Mouse (Mus musculus) kidney, adult 9 months (tissue): ENCODE measurements around the gene Rnaseh2b.
A peak's percentile ranks its signal among the peaks of the same experiment; 100 is the strongest.

Experiments
- DNase-seq: peaks from one replicate; pipeline ENCODE4 v3.0.0; 2022

The Rnaseh2b gene

DNA sequence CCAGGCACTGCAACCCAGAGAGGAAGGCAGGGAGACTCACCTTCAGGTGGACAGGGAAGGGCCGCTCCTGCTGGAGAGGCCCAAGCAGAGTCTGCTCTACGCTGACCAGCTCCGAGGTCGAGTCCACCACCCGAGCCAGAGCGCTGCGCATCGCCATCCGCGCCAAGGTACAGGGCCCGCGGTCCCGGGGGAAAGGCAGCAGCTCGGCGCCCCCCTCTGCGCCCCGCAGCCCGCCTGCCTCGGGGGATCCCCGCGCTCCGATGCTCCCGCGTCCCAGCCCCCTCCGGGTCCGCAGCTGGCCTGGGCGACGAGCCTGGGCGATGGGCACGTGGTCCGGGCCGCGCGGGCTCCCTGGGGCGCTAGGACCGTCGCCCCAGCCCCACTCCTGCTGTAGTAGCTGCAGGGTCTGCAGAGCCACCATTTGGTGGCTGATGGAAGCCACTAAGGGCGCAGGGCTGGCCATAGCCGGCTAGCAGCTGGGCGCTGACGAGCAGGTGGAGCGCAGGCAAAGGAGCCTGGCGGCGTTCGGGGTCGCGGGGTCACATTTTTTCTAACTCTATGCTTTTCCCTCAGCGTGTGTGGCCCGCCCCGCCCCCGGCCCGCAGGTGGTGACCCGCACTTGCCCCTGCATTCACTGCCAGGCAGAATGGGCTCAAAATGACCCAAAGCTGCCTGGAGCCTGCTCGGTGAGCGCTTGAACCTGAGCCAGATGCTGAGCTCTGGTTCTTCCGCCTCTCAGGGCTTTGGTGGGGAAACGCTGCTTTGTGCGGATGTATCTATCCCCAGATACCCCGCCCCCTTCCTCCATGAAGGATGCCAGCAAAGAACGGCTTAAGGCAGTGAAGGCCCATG is at the start of gene Rnaseh2b, which contains the start of gene Dleu7:
Gene Rnaseh2b (plus strand): TSS at position 102 of the 852 bp plus-strand sequence.
Gene Dleu7 (minus strand): TSS at position 560 of the 852 bp plus-strand sequence.
- peak; percentile 71 for DNase-seq

DNA sequence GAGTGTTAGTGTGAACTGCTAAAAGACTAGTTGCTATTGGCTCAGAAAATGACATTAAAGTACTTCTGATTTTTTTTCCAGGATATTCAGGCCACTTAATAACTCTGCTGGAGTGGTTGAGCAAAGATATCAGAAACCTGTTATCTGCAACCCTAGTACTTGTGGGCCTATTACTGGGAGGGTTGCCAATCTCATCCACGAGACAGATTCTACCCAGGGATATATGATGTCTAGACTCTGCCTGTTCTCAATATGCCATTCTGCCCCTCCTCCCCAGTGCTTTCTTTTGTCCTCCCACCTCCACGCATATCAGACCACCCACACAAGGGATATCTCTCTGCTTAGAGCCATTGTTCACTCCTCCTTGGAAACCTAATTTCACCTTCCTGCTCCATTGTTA is 48.9 kb upstream of the Rnaseh2b start:
- no peak for DNase-seq

DNA sequence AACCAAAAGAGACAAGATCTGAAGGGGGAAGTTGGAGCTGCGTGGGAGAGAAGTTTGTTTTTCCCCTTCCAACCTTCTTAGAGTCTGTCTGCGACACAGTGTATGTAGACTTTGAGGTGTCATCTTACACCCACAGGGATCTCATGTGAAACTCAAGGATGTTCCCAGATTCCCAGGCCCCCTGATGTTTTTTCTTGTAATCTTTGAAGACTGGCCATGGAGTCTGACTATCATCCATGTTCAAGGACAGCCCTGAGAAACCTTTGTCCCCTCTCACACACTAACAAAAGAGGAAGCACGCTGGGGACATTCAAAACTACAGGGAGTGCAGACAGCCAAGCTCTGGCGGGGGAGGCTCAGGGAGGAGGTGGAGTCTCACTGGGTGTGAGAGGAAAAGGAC is 46.8 kb upstream of the Rnaseh2b start:
- DNase-seq = peak; percentile 9

DNA sequence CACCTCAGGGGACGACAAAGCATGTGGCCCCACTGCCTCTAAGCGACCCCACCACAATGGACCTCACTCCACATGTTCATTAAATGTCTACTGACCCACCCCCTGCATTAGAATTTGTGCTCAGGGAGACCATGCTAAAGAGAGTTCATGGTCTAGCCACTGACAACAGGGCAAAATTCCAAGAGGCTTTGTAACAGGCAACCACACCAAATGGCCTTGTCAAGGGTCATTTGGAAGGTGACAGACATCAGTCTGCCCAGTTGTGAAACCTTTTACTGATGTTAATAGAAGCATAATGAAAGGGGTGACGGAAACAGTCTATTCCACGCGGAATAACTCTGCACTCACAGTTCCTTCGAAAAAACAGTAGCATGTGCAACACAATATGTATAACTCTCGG is 44.0 kb upstream of the Rnaseh2b start:
- DNase-seq = no peak

DNA sequence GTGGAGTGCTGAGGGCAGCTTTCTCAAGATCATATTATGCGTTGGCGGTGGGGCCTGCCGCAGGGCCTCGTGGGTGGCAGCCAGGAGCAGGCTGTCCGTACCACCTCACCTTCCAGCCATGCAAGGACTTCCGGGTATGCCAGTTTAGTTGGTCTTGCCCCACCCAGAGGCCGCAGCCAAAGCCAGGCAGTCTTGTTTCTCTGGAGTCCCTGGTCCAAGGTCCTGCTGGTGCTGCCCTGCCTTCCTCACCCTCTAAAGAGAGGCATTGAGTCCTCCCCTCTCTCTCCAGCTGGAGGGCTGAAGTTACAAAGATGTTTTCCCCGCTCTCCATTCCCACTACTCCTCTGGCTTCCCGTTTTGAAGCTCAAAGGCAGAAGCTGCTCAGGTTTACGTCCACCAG is 43.6 kb upstream of the Rnaseh2b start:
- DNase-seq = peak; percentile 22

DNA sequence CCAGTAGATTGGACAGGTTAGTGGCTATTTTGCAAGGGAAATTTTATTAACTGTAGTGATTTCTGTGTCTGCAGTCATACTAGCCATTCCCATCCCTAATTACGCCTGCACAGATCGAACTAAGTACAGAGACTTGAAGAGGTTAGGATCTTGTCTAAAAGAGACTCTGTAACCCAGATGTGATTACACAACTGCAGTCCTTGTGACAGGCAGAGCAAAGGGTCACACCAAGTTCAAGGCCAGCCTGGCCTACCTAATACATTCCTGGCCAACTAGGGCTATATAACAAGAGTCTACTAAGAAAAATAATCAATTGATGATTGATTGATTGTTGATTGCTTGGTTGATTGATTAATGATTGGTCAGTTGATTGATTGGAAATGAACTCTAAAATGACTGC is 43.1 kb upstream of the Rnaseh2b start:
- DNase-seq = no peak

DNA sequence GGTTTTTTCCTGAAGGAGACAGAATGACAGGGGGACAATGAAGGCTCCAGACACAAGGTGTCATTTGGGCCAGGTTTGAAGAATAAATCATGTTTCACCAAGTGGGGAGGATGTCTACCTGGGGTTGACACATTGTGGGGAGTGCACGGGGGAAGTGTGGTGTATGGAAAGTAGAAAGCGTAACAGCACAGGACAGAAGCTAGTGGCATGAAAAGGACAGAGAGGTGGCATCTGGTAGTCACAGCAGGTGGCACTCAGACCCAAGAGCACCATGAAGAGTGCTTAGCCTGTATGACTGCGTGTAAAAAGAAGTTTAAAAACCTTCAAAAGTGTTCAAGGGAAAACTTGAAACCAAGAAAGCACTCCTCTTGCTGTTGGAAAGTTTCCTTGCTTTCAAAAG is 42.3 kb upstream of the Rnaseh2b start:
- no peak for DNase-seq

DNA sequence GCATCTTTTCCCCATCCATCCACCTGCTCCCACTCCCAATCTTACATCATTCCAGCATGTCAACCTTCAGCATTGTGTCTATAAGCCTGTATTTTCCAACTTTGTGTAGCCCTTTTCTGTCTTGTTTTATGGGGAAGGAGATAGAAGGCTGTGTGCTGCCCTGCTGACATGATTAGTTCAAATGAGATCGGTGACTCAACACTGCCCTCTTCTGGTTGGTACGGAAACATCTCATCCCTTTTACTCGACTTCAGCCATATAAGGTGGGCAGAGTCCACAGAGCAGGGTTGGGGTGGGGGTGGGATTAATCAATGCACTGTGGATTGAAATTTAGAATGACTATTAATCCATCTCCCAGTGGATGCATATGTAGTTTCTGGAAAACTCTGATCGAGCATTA is 40.4 kb upstream of the Rnaseh2b start:
- peak; percentile 64 for DNase-seq

DNA sequence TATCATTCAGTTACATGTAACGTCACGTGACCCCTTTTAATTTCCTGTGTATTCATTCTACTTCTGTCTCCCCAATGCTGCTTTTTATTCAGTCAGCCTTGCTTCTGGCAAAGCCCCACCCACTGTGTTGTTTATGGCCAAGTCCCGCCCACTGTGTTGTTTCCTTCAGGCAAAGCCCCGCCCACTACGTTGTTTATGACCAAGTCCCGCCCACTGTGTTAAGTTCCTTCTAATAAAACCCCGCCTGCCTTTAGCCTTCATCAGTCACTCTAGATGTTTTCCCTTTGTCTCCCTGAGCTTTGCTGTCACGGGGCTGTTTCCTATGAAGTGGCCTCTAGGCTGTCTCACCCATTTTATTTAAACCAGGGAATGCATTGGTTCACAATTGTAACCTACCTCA is 38.0 kb upstream of the Rnaseh2b start:
- DNase-seq = no peak

DNA sequence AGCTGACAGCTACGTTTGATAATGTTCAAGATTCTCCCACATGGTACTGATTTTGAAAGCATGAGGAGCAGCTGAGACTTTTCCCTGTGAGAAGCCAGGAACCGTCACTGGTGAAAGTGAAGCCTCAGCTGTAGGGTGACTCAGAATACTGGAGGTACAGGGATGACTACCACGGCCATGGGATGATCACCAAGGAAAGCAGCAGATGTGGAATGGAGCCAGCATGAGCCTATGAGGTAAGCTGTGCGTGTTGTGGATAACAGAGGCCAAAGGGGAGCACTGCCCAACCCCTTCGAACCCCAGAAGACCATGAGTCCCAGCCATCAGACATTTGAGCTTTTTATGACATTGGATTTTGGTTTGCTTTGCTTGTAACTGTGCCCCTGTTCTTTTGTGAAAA is 36.3 kb upstream of the Rnaseh2b start:
- no peak for DNase-seq

DNA sequence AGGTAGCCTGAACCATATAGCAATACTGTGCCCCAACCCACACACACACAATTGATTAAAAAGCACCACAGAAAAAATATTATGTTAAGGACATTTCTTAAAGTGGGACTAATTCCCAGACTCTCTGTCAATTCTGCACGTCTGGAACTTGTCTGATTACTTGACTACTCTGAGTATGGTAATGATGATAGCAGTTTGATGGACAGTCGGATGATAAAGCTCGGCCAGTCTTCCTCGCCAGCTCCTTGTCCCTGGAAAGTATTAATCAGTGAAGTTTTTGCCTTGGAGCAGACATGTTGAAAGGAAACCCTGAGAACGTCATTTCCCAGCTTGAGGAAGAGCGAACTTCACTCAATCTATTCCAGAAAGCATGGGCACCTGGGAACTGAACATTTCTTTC is 34.3 kb upstream of the Rnaseh2b start:
- no peak for DNase-seq

DNA sequence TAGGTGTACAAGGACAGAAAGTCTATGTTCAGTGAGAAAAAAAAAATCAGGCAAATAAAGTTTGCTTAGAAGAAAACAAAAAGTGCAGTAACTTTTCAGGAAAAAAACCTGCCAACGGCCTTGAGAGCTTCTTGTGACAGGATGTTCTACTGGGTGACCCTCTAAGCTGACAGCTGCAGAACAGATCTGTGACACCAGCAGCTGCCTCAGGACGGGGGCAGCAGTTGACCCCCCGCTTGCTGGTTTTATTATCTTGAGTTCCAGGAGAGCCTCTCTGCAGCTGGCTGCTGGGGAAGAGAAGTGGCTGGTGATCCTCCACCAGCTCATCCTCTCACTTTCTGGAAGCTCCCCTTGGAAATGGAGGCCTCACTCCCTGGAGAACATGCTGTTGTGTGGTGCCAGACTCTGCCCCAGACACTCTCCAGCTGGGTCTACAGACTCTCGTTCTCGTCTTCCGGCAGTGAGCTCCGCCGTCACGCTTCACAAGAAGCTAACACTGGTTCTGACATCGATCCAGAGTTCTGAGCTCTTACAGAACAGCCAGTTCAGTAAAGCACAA is 33.3 kb upstream of the Rnaseh2b start:
- DNase-seq = peak; percentile 29

DNA sequence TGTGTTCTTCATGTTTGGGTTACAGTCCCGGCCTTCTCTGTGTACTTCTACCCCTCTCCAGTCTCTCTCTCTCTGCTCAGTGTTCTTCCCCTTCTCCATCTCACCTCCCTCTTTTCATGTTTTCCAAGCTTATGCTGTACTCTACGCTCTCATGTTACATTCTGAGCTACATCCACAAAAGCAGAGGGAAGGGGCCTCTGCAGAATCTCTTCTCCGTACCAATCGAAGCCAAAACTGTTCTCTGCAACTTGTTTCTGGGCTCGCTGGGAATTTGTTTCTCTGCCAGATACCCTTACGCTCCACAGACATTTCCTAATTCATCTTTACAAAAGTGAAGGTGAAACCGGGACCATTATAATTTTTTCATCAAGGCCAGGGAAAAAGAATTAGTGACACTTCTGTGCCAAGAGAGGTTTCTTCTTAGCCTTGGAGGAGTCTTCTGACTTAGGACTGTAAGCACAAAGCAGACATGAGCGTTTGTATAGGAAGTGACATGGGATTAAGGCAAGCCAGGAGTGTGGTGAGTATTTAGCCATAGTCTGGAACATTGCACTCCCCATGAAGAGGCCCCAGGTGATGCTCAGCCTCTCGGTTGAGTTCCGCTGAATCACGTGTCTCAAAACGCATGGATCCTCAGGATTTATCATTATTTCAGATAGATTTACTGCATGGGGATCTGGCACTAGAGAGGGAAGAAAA is 21.5 kb upstream of the Rnaseh2b start:
- no peak for DNase-seq

DNA sequence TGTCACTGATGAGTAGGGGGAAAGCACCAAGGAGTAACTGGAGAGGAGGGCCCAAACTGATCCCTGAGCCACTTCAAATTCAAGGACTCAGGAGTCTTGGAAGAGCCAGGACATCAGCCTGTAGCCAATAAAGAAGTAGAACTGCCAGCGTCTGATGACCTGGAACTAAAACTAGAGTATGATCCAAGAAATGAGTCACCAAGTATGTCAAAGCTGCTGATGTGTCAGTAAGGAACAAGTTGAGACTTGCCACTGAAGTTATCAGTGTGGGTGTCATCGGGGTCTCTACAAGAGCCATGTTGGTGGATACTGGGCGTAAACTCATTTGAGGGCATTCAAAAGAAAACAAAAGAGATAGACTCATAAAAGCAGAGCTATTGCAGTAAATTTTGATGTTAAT is 18.8 kb upstream of the Rnaseh2b start:
- no peak for DNase-seq

DNA sequence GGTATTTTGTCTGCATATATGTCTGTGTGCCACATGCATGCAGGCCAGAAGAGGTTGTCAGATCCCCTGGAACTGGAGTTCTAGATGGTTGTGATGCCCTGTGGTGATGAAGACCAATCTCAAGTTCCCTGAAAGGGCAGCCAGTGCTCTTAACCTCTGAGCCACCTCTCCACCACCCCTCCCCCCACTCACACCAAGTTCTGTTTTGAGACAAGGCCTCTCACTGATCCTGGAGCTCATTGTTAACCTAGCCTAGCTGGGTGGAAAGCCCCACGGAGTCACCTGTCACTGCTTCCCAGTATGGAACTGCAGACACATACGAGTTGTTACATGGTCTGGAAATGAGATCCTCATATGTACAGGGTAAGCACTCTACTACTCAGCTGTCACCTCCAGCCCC is 9.4 kb upstream of the Rnaseh2b start:
- DNase-seq = no peak

DNA sequence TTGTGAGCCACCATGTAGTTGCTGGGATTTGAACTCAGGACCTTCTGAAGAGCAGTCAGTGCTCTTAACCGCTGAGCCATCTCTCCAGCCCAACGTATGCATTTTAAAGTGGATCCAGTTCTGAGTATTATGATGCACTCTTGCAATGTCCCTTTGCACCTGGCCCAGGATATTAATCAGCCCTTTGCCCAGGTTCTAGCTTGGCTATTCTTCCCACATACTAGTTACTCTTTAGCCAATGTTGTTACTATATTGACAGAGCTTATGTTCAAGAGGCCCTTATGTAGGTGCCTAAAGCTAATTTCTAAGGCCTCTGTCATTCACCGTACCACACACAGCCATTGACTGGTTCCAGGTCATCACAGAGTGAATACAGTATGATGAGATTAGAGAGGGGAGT is 3.7 kb upstream of the Rnaseh2b start:
- DNase-seq = peak; percentile 63

DNA sequence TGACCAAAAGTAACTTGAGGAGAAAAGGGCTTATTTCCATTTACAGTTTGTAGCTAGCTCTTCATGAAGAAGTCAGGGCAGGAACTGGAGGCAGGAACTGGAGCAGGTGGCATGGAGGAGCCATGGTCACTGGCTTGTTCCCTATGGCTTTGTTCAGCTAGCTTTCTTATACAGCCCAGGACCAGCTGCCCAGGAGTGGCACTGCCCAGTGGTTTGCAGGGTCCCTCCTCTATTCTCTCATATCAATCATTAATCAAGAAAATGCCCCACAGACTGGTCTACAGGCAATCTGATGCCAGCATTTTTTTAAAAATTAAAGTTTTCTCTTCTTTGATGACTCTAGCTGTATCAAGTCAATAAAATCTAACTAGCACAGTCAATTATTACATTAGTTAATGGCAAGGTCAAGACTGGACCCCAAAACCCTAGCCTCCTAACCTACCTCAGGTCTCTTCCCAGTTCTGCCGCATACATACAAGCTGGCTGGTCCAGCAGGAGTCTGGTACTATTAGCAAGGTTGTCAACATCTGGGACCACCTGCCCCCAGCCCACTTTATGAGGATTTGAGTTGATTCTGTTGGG is 892 bp upstream of the Rnaseh2b start:
- DNase-seq = peak; percentile 83

DNA sequence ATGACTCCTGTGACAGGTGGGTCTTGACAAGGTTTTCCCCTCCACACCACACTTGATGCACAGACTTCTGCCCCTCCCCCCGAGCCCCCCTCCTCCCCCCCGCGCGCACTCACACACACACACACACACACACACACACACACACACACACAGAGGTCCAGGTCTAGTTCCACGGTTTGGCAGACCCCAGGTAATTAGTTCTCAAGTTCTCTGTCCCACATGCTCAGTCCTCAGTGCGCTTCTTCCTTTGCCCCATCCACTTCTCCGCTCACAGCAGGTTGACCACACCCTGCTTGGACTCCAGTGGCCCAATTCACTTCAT is 262 bp upstream of the Rnaseh2b start:
- DNase-seq = no peak

DNA sequence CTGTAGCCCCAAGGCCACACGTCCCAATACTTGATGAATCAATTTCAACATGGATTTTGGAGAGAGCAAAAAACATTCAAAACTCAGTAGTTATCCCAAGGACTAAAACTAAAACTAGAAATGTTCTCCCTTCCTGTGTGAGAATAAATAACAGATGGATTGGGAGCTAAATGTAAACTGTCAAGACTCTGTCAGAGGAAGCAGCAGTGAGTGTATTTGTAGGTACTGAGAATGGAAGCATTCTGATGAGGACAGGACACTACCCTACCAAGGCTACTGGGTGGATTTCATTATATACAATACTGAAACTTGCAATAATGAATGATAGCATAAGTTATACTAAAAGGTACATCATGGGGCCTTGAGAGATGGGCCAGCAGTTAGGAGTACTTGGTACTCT is 6.4 kb downstream of the Rnaseh2b start:
- DNase-seq = no peak

DNA sequence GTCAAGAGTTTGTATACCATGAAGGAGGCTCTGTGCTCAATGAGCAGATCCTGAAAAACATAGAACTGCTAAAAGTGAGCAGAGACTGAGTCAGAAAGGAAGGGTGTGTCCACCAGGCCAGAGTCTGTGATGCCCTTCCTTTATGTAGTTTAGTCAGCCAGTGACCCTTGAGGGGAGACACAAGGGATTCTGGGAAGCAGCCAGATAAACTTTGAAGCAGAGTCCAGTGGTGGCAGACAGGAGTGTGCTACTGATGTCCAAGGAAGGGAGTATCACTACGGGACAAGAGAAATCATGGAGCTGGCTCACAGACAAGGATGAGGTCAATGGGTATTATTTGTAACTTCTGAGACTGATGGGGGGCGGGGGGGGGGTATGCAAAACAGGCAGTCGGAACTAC is 7.6 kb downstream of the Rnaseh2b start:
- peak; percentile 83 for DNase-seq

DNA sequence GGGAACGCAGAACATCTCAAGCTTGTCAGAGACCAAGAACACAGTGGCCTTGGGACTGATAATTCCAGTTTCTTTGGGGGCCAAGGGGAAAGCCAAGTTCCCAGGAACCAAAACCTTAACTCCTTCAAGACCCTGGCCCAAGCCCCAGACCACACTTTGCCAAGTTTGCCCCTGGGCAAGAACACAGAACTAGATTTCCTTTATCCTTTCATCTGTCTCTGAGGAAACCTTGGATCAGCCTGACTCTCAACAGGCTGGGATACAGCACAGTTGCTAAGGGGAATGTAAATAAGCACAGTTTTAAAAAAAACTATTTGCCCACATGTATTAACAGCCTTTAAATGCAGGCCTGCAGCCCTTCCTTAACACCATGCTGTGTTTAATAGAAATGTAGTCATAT is 15.2 kb downstream of the Rnaseh2b start:
- no peak for DNase-seq

DNA sequence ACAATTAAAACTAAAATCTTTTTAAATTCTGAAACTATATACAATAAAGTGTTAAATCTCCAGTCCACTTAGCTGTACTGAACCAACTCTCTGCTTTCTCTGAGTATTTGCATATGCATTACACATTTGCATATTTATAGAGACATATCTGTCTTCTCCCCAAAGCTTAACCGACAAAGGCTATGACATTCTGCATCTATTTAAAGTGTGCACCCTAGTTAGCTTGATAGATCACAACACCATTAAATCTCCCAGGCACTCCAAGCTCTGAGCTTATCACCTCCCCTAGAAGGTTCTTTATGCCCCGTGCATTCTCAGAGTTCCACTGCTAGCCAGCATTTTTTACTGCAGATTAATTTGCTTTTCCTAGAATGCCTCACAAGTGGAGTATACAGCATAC is 16.6 kb downstream of the Rnaseh2b start:
- no peak for DNase-seq

DNA sequence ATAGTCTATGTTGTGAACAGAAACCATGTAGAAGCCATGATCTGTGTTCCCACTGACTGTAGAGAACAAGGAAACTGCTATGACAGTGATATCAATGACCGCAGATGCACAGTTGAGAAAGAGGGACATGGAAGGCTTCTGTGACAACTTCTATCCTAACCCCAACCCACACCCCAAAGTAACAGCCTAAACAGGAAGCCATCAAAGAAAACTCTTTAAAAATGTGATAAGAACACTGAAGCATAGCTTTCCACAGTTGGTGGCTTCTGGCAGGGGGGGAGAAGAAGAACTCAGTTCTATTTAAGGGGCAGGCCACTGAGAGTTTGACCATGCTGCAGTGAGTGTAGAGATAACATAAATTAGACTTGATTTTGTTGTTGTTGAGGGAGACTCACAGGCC is 19.3 kb downstream of the Rnaseh2b start:
- DNase-seq = no peak
